Mouse (Mus musculus) MEL (cell line): ENCODE measurements at regions not wholly inside any gene's neighbourhood (a gene's known extent, or its start where the extent isn't known, plus 50 kb on each side); places are given as distances from the start of the nearest gene placed in this dataset.

Experiments
- CTCF ChIP-seq, 3 experiments: IDR thresholded peaks in 2 of 3; conservative IDR thresholded peaks in 1 of 3; 2 replicates each; pipeline ENCODE4 v1.5.1; 2011 to 2012; ENCODE audit warnings: low read length in 3 of 3, low read depth in 2 of 3, mild to moderate bottlenecking in 2 of 3, improper control_type of control experiment in 1 of 3, inconsistent platforms in 1 of 3, mixed read lengths in 1 of 3, moderate library complexity in 1 of 3; ENCODE audit not compliant: control insufficient read depth in 1 of 3, insufficient read depth in 1 of 3, poor library complexity in 1 of 3, severe bottlenecking in 1 of 3
- POLR2A ChIP-seq, 2 experiments: IDR thresholded peaks; 2 replicates each; pipeline ENCODE4 v1.6.1; 2011 to 2012; ENCODE audit warnings: low read length in 2 of 2, mild to moderate bottlenecking in 2 of 2, control low read depth in 1 of 2, improper control_type of control experiment in 1 of 2, low read depth in 1 of 2, moderate library complexity in 1 of 2; ENCODE audit not compliant: control insufficient read depth in 1 of 2, insufficient read depth in 1 of 2, poor library complexity in 1 of 2
- ZC3H11A ChIP-seq: IDR thresholded peaks from 2 replicates; pipeline ENCODE4 v1.6.1; 2012; ENCODE audit warnings: low read depth, mild to moderate bottlenecking, inconsistent platforms, low read length, improper control_type of control experiment

GRCm38 (mm10) chr4:142791823-142792605 is 420.8 kb downstream of the Prdm2 start:
- TF ChIP-seq POLR2A (IDR thresholded peaks at IDR 0.05; ENCODE audit: control insufficient read depth in 1 of 2, insufficient read depth in 1 of 2, low read depth in 1 of 2, low read length in 2 of 2, poor library complexity in 1 of 2) (no peak), CTCF (IDR thresholded peaks at IDR 0.05 in 2 of 3, conservative IDR thresholded peaks at IDR 0.05 in 1 of 3; ENCODE audit: control insufficient read depth in 1 of 3, insufficient read depth in 1 of 3, low read depth in 2 of 3, low read length in 3 of 3, poor library complexity in 1 of 3, severe bottlenecking in 1 of 3) (no peak), ZC3H11A (no peak)
